Mouse (Mus musculus): ENCODE results near the gene Gramd1b.

The Gramd1b gene

DNA sequence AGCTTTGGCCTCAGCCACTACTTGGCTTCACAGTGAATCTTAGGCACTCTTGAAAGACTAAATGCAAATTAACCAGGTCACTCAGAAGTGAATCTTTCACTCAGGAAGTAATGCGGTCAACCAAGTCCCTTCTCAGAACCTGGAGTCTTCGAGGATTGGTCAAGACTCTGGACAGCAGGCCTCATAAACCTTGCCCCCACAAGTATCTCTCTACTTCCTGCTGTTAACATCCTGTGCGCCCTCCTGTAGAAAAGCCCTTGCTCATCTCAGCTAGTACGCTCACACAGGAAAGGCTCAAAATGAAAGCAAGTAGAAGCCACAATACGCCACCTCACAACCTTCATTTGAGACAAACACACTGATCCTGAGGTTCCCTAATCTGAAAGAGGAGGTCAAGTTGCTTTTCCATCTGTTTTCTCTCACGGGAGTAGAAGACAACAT lies 107.7 kb downstream of the Gramd1b start:
- DNase-seq (ENCODE audit: low spot score), result no peak

GRCm38 (mm10) chr9:40422368-40423057 lies 108.7 kb downstream of the Gramd1b start:
- DNase-seq (ENCODE audit: low spot score), result no peak

- DNase-seq (ENCODE audit: low spot score), result no peak
Measured at GRCm38 (mm10) chr9:40420652-40421335, 110.4 kb downstream of the Gramd1b start.

DNA sequence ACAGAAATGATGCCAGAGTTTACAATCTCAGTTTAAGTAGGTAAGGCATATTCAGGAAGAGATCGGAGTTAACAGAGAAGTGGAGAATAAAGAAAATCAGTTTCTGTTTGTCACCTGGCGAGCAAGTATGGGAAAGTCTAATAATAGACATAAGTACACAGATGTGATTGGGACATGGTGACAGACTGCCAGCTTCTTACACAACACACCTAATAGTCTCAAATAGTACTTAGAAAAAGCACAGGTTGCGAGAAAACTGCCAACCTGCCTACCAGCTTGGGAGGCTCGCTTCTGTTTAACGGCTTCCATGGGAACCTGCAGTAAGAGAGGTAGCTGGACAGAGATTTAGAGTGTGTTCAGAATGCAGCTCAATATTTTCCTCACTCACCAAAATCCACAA lies 112.4 kb downstream of the Gramd1b start:
- no peak for DNase-seq (ENCODE audit: low spot score)

DNA sequence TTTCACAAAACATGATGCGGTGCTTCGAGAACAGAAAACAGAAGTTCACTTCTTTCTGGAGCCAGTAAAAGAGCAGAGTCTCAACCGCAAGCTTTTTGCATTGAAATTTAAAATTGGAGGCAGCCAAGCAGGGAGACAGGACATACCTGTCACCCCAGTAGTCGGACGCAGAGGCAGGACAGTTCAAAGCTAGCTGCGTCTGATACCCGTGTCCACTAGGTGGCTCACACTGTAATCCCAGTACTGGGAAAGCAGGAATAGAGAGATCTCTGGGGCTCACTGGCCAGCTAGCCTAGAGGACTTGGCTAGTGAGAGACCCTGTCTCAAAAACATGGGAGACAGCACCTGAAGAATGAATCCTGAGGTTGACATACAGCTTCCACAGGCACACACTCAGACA lies 115.0 kb downstream of the Gramd1b start:
- no peak for DNase-seq (ENCODE audit: low spot score)

DNA sequence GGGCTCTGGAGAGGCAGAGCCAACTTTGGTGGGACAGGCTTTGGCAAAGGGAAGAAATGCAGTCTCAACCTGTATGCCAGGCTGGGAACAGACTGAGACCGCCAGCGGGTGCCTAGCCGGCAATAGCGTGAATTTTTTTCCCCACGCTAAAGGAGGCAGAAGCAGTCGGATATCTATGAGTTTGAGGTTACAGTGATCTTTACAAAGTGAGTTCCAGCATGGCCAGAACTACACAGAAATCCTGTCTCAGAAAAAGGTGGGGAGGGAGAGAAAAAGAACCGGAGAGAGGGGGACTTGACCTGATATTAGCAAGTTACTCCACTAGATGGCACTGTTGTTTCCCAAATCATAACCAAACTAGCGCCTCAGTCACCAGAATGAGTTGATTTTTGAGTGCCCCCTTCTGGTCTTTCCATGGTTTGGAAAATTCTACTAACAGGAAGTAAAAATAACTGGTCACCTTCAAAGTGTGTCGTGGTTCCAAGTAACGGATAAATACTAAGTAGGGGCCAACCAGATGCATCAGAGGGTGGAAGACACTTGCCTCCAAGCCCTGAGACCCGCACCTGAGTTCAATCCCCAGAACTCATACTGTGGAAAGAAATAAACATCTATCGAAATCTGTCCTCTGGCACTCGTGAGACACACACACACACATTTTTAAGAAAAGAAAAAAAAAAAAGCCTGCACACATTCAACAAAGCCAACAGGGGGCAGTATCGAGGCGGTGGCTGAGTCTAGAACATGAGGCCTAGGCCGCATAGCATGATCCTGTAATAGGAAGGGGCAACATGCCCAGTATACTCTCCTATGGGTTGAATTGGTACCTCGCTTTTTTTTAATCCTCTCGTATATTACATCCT lies 116.0 kb downstream of the Gramd1b start:
- no peak for DNase-seq (ENCODE audit: low spot score)

DNA sequence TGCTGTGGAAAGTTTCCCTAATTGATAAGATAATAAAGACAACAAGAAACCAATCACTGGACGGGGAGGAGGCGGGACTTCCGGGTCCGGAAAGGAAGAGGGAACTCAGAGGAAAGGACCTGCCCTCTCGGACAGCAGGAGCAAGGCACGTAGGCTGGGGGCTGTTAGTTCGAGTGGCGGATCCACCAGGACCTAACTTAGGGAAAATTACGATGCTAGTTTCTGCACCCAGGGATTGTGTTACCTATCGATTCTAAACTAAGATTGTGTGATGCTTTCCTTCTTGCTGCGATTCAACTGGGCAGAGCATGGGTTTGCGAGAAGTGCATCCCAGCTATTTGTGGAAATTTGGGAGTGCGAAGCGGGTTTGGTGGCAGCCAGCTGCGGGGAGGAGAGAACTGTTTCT lies 116.7 kb downstream of the Gramd1b start:
- DNase-seq (ENCODE audit: low spot score), result peak; percentile 65

GRCm38 (mm10) chr9:40413601-40414000 lies 117.6 kb downstream of the Gramd1b start:
- DNase-seq (ENCODE audit: low spot score), result no peak

- DNase-seq (ENCODE audit: low spot score), result no peak
Measured at GRCm38 (mm10) chr9:40412931-40413330, 118.3 kb downstream of the Gramd1b start.

- no peak for DNase-seq (ENCODE audit: low spot score)
Measured at GRCm38 (mm10) chr9:40412246-40412645, 118.9 kb downstream of the Gramd1b start.

GRCm38 (mm10) chr9:40410895-40411294 lies 120.3 kb downstream of the Gramd1b start:
- no peak for DNase-seq (ENCODE audit: low spot score)

- DNase-seq (ENCODE audit: low spot score), result no peak
Measured at GRCm38 (mm10) chr9:40409071-40409470, 122.1 kb downstream of the Gramd1b start.

- DNase-seq (ENCODE audit: low spot score), result no peak
Measured at GRCm38 (mm10) chr9:40408415-40408814, 122.8 kb downstream of the Gramd1b start.

GRCm38 (mm10) chr9:40407876-40408275 lies 123.3 kb downstream of the Gramd1b start:
- no peak for DNase-seq (ENCODE audit: low spot score)

GRCm38 (mm10) chr9:40405804-40406203 lies 125.4 kb downstream of the Gramd1b start:
- no peak for DNase-seq (ENCODE audit: low spot score)

DNA sequence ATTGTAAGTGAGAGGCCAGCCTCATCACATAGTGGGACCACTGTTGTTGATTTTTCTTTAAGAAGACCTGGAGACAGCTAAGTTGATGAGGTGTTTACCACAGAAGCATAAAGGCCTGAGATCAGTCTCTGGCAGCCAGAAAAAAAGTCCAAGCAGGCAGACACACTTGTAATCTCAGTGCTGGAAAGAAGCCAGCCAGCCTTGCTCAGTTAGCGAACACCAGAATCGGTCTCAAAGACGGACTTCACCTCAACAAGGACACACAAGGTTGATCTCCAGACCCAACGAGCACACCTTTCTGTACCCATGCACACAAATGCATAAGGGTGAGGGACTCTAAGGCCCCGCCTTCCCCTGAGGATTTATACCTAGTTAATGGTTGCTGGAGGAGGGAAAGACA lies 125.9 kb downstream of the Gramd1b start:
- no peak for DNase-seq (ENCODE audit: low spot score)

DNA sequence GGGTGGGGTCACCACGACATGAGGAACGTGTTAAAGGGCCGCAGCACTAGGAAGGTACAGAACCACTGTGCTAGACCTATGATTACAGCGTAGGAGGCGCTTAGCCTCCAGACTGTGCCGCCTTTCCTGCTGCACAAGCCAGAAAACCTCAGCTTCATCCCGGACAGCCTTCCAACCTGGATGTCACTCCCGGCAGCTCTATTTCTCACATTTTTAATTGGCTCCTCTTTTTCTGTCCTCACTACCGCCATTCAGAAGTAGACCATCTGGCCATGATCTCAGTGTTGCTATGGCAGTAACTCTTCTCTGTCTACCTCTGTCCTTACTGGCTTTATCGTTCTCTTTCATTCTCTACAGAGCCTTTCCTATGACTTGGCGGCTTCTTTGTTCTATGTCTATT lies 126.5 kb downstream of the Gramd1b start:
- no peak for DNase-seq (ENCODE audit: low spot score)

DNA sequence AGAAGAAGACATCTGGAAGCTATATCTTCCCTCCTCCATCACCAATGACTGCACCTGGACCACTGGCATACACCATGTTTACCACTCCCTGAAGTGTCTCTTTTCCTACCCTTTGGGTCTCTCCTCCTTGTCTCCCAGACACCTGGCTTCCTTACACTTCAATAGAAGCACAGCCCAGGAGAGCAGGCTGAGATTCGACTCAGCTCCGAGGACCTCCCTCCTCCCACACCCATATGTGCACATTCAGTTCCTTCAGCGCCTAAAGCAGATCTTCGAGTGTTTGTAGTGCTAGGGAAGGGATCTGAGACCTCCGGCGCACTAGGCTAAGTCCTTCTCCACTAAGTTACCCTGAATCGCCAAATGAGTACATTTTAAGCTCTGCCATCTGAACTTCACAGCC lies 127.4 kb downstream of the Gramd1b start:
- DNase-seq (ENCODE audit: low spot score), result no peak

GRCm38 (mm10) chr9:40401818-40402217 lies 129.4 kb downstream of the Gramd1b start:
- no peak for DNase-seq (ENCODE audit: low spot score)

- DNase-seq (ENCODE audit: low spot score), result no peak
Measured at GRCm38 (mm10) chr9:40400854-40401253, 130.3 kb downstream of the Gramd1b start.

DNA sequence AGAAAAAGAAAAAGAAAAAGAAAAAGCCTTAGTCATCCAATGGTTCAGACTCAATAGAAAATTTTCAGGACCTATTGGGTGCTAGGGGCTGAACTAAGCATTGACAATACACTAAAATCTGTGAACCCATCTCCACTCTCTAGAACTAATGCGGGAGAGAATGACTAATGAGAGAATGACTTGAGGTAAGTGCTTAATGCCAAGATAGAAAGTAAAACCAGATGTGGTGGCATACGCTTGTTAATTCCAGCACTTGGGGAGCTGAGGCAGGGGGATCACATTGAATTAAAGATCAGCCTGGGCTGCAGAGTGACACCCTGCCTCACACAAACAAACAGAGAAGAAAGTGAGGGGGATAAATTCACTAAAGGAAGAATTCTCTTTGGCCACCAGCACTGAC lies 131.0 kb downstream of the Gramd1b start:
- DNase-seq (ENCODE audit: low spot score), result no peak

- DNase-seq (ENCODE audit: low spot score), result no peak
Measured at GRCm38 (mm10) chr9:40399359-40399932, 131.7 kb downstream of the Gramd1b start.
